Mouse (Mus musculus) embryonic facial prominence, embryonic 10.5 days (tissue): Measurements from ENCODE around the gene Coq4. TPM values are rescaled to one million over a fixed set of nuclear protein-coding genes. Genes with fewer than 3 reads are reported as not detected.
A peak's percentile ranks its signal among the peaks of the same experiment; 100 is the strongest.

Experiments used
- DNase-seq: peaks from one replicate; pipeline ENCODE4 v3.0.0-alpha.2; 2017; ENCODE audit warnings: low spot score
- H3K27ac ChIP-seq: fragments of 300-500 bp; sonication (generic); replicated peaks from 2 replicates; pipeline ENCODE4 v1.5.1; 2016; ENCODE audit warnings: mild to moderate bottlenecking
- H3K27me3 ChIP-seq: fragments of 300-500 bp; sonication (generic); replicated peaks from 2 replicates; pipeline ENCODE4 v1.6.1; 2016; ENCODE audit warnings: low read depth, mild to moderate bottlenecking; ENCODE audit not compliant: poor library complexity, severe bottlenecking
- H3K36me3 ChIP-seq: fragments of 300-500 bp; sonication (generic); replicated peaks from 2 replicates; pipeline ENCODE4 v1.6.1; 2016; ENCODE audit warnings: mild to moderate bottlenecking, moderate library complexity
- H3K4me1 ChIP-seq: fragments of 300-500 bp; sonication (generic); 2 replicates; pipeline ENCODE4 v1.6.1; 2016
- H3K4me3 ChIP-seq: fragments of 300-500 bp; sonication (generic); 2 replicates; pipeline ENCODE4 v1.5.1; 2016; ENCODE audit warnings: mild to moderate bottlenecking, moderate library complexity
- H3K9me3 ChIP-seq: fragments of 300-500 bp; sonication (generic); 2 replicates; pipeline ENCODE4 v1.6.1; 2016; ENCODE audit warnings: mild to moderate bottlenecking
- WGBS: fragments of 180-500 bp; shearing (Covaris S2); methylation state at CpG from one replicate; pipeline ENCODE4 v1.1.7; 2016; 5-methylcytosine and 5-hydroxymethylcytosine counted together
- polyA plus RNA-seq: library from polyadenylated mRNA; unstranded; fragments of >200 nt; fragmentation: Nextera tagmentation; extraction: Ambion mirVana; gene quantifications from 2 replicates; pipeline ENCODE4 v1.2.1, GENCODE M21; 2016

Gene Coq4
- polyA plus RNA-seq, 1 experiment from 2014 or later = 45.0 TPM

DNA sequence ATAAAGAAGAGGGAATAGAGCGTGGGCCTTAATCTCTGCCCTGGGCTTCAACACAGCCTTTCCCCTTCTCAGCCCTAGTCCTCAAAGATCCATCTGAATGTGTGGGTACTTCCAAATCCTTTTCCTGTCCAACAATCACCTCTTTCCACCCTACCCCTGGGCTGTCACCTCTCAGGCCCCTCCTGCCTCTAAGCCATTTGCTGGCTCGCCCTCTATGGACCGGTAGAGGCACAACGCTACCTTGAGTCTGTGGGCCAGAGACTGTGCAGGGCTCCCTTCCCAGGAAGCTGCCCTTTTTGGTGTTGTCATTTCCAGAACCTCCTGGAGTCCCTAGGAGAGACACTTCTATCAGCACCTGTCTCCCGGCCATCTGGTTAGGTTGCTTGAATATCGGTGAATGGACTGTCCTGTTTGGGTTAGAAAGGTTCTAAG, 16.1 kb downstream of the Coq4 start:
- peaks cover 19% of the 10 kb centered on the region for H3K4me1 ChIP-seq
- peak overlapping the region; percentile 96 for H3K4me3 ChIP-seq
- H3K36me3 ChIP-seq = peaks cover 45% of the 10 kb centered on the region
- 0 out of 2 replicates have a peak overlapping the region, but pooled peaks have one; percentile 87 for H3K27ac ChIP-seq
- peaks cover 10% of the 10 kb centered on the region; the same call in 1 of the 2 replicates for H3K27me3 ChIP-seq
- peak; percentile 47 for DNase-seq
- 19% methylated on average over 6 of the region's 6 CpGs for WGBS
- H3K9me3 ChIP-seq = no peaks in the 10 kb centered on the region

- H3K9me3 ChIP-seq = no peaks in the 10 kb centered on the region
- peaks cover 56% of the 10 kb centered on the region for H3K36me3 ChIP-seq
- 79% methylated on average over 11 of the region's 11 CpGs for WGBS
- H3K4me3 ChIP-seq = no peak overlapping the region
- H3K27ac ChIP-seq = no peak overlapping the region
- peaks cover 10% of the 10 kb centered on the region; the same call in 1 of the 2 replicates for H3K27me3 ChIP-seq
- no peak for DNase-seq
- peaks cover 33% of the 10 kb centered on the region for H3K4me1 ChIP-seq
Measured at GRCm38 (mm10) chr2:29815678-29816371, 28.5 kb downstream of the Coq4 start.

GRCm38 (mm10) chr2:29817426-29818232, 30.3 kb downstream of the Coq4 start:
- H3K27ac ChIP-seq = peak overlapping the region; percentile 30; the same call in 1 of the 2 replicates
- no peaks in the 10 kb centered on the region for H3K9me3 ChIP-seq
- H3K4me3 ChIP-seq = peak overlapping the region; percentile 21; the same call in 1 of the 2 replicates
- peaks cover 10% of the 10 kb centered on the region; the same call in 1 of the 2 replicates for H3K27me3 ChIP-seq
- WGBS = 36% methylated on average over 8 of the region's 8 CpGs
- peak; percentile 88 for DNase-seq
- peaks cover 37% of the 10 kb centered on the region for H3K4me1 ChIP-seq
- peaks cover 38% of the 10 kb centered on the region for H3K36me3 ChIP-seq

DNA sequence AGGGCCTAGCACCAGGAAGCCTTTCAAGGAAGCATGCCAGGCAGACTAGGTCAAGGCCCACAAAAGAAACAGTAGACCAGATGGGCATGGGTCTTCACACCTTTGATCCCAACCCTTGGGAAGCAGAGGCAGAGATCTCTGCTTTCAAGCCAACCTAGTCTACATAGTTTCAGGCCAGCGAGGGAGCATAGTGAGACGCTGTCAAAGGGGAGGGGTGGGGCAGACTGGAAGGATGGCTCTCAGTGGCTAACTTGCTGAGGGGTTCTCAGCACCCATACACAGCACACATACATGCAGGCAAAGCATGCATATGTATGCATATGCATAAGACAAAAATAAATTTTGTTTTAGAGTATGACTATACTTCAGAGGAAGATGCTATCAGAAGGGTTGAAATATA, 32.1 kb downstream of the Coq4 start:
- 20% methylated on average over 2 of the region's 2 CpGs for WGBS
- H3K36me3 ChIP-seq = peaks cover 21% of the 10 kb centered on the region
- H3K27me3 ChIP-seq = peaks cover 10% of the 10 kb centered on the region; the same call in 1 of the 2 replicates
- H3K9me3 ChIP-seq = no peaks in the 10 kb centered on the region
- H3K4me1 ChIP-seq = peaks cover 37% of the 10 kb centered on the region
- H3K27ac ChIP-seq = peak overlapping the region; percentile 96
- no peak for DNase-seq
- H3K4me3 ChIP-seq = peak overlapping the region; percentile 60; the same call in 1 of the 2 replicates

DNA sequence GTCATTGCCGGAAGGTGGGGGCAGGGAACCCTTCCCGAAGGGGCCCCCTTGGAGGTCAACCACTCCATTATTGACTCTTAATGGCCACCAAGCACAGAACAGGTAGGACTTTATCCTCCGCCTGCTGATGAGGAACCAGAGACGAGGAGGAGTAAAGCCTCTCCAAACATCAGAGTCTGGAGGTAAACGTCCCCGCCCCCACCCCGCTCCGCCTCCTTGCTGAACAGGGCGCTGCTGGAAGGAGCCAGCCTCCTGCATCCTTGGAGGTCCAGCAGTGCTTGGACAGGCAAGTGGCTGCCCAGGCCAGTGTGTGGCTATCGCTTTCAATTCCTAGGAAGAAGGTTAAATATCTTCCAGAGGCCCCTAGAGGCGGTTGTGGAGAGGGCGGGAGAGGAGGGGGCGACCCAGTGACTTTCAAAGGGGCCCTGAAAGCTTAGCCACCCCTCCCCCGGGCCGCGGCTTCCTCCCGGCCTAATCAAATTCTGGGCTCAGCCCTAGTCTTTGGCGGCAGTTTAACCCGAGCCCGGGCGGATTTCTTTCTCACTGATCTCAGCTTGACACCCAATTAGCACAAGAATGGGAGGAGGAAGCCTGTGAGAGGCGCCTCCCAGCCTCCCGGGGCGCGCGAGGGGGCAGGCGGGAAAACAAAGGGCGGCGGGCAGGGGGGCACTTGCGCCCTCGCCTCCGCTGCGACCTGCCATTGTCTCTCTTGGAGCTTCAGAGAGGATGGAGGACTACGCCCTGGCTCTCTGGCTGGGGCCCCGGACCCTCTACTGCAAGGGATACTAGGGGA, 32.9 kb downstream of the Coq4 start, which contains the start of gene Urm1:
Gene Urm1, plus strand, starts transcription at position 51 of the 793 bp plus-strand sequence.
- H3K36me3 ChIP-seq = peaks cover 12% of the 10 kb centered on the region
- peak; percentile 91 for DNase-seq
- peak within 1 kb of the TSS; percentile 96 for H3K27ac ChIP-seq
- H3K4me3 ChIP-seq = peak within 1 kb of the TSS; percentile 60
- WGBS = 1% methylated on average over 35 of the region's 35 CpGs
- peaks cover 37% of the 10 kb centered on the region for H3K4me1 ChIP-seq
- H3K27me3 ChIP-seq = peaks cover 10% of the 10 kb centered on the region; the same call in 1 of the 2 replicates
- H3K9me3 ChIP-seq = no peaks in the 10 kb centered on the region

- no peak for DNase-seq
- peak overlapping the region; percentile 91 for H3K4me3 ChIP-seq
- WGBS = 19% methylated on average over 11 of the region's 11 CpGs
- no peaks in the 10 kb centered on the region for H3K27me3 ChIP-seq
- H3K9me3 ChIP-seq = no peaks in the 10 kb centered on the region
- H3K36me3 ChIP-seq = peaks cover 10% of the 10 kb centered on the region; the same call in 1 of the 2 replicates
- H3K4me1 ChIP-seq = peaks cover 17% of the 10 kb centered on the region
- H3K27ac ChIP-seq = peak overlapping the region; percentile 88
Measured at GRCm38 (mm10) chr2:29826318-29826925, 39.1 kb downstream of the Coq4 start.

DNA sequence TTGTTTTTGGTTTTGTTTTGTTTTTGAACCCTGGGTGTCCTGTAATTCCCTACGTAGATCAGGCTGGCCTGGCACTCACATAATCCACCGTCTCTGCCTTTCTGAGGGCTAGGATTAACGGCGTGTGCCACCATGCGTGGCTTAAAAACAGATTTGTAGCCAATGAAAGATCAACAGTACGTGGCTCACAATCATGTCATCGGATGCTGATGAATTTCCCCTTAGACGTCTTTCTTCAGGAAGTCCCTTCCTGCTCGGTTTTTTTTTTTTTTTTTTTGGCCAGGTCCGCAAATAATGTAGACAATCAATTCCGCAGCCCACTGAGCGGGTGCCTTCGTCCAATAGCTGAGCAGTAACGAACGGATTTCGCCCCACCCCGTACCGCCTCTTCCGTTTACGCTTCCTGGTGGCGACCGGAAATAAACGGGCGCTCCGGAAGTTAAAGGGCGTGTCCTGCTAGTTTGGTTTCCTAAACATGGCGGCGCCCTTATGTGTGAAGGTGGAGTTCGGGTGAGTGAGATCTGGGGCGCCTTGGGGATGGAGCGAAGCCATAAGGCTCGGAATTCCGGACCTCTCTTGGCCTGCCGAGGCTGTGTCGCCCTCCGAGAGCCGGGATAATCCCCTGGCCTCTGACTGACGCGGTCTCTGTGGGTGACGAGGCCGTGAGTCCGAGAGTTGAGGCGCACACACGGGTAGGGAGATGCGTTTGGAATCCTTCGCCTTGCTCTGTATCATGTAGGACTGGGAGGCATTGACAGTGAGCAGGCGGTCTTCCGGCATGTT, 39.8 kb downstream of the Coq4 start:
- under 1% methylated on average over 48 of the region's 48 CpGs for WGBS
- DNase-seq = peak; percentile 96
- Histone ChIP-seq H3K4me1 (peaks cover 17% of the 10 kb centered on the region), H3K27ac (peak overlapping the region; percentile 88), H3K9me3 (no peaks in the 10 kb centered on the region), H3K4me3 (peak overlapping the region; percentile 91), H3K27me3 (no peaks in the 10 kb centered on the region), H3K36me3 (peaks cover 16% of the 10 kb centered on the region; the same call in 1 of the 2 replicates)

DNA sequence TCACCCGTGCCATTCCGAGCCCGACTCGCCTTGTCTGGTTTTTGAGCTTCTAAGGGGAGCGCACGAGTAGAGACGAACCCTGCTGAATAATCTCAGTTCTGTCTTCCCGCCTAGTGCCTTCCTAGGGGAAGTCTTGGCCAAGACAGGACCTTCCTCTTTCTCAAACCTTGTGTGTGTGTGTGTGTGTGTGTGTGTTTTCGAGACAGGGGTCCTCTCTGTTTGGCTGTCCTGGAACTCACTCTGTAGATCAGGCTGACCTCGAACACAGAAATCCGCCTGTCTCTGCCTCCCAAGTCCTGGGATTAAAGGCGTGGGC, 40.4 kb downstream of the Coq4 start:
- Histone ChIP-seq H3K4me3 (peak overlapping the region; percentile 91), H3K27ac (peak overlapping the region; percentile 88), H3K27me3 (no peaks in the 10 kb centered on the region), H3K9me3 (no peaks in the 10 kb centered on the region), H3K4me1 (peaks cover 17% of the 10 kb centered on the region), H3K36me3 (peaks cover 19% of the 10 kb centered on the region)
- DNase-seq = no peak
- WGBS = 3% methylated on average over 12 of the region's 12 CpGs

DNA sequence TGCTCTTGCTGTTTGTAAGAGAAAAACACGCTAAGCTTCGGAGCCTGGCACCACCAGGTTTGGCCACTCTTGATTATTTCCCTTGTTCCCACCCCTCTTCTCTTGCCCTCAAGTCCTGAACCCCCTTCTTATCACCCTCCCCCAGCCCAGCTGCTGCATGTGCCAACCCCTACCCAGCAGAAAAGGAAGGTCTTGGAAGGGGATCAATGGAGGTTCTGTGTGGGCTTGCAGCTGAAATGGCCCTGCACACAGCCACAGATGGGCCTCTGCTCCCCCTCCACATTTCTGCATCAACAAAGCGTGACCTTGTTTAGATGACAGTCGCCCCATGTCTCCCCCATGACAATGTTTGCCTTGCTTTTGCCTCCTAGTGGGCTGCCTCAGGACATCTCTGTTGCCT, 43.8 kb downstream of the Coq4 start:
- H3K36me3 ChIP-seq = peaks cover 50% of the 10 kb centered on the region
- H3K27ac ChIP-seq = no peak overlapping the region
- H3K4me3 ChIP-seq = no peak overlapping the region
- no peaks in the 10 kb centered on the region for H3K27me3 ChIP-seq
- DNase-seq = no peak
- no peaks in the 10 kb centered on the region for H3K9me3 ChIP-seq
- H3K4me1 ChIP-seq = peaks cover 21% of the 10 kb centered on the region
- WGBS = 91% methylated on average over 4 of the region's 4 CpGs

GRCm38 (mm10) chr2:29833796-29834195, 46.5 kb downstream of the Coq4 start:
- no peaks in the 10 kb centered on the region for H3K9me3 ChIP-seq
- no peak overlapping the region for H3K4me3 ChIP-seq
- no peak overlapping the region for H3K27ac ChIP-seq
- peaks cover 5% of the 10 kb centered on the region; the same call in 1 of the 2 replicates for H3K27me3 ChIP-seq
- WGBS = 93% methylated on average over 5 of the region's 5 CpGs
- DNase-seq = no peak
- H3K4me1 ChIP-seq = peaks cover 8% of the 10 kb centered on the region
- H3K36me3 ChIP-seq = peaks cover 69% of the 10 kb centered on the region

GRCm38 (mm10) chr2:29835391-29835899, 48.2 kb downstream of the Coq4 start:
- peaks cover 84% of the 10 kb centered on the region for H3K36me3 ChIP-seq
- H3K4me1 ChIP-seq = peaks cover 23% of the 10 kb centered on the region
- H3K27ac ChIP-seq = peak overlapping the region; percentile 24; the same call in 1 of the 2 replicates
- H3K4me3 ChIP-seq = 0 out of 2 replicates have a peak overlapping the region, but pooled peaks have one; percentile 11
- 32% methylated on average over 2 of the region's 2 CpGs for WGBS
- no peak for DNase-seq
- H3K9me3 ChIP-seq = no peaks in the 10 kb centered on the region
- peaks cover 8% of the 10 kb centered on the region; the same call in 1 of the 2 replicates for H3K27me3 ChIP-seq
